Mouse (Mus musculus) MEL-GATA-1-ER (cell line): ENCODE measurements around the gene Wdr60.
A peak's percentile ranks its signal among the peaks of the same experiment; 100 is the strongest.
"Not testable (repeated sequence)": the region's sequence is repeated elsewhere in the genome, so short reads cannot be mapped to it uniquely, and the experiment has no call there.

Source experiments
- DNase-seq: peaks from one replicate; pipeline ENCODE4 v3.0.0-alpha.2; 2012; ENCODE audit warnings: low read depth; ENCODE audit errors: extremely low read depth

Wdr60 gene

DNA sequence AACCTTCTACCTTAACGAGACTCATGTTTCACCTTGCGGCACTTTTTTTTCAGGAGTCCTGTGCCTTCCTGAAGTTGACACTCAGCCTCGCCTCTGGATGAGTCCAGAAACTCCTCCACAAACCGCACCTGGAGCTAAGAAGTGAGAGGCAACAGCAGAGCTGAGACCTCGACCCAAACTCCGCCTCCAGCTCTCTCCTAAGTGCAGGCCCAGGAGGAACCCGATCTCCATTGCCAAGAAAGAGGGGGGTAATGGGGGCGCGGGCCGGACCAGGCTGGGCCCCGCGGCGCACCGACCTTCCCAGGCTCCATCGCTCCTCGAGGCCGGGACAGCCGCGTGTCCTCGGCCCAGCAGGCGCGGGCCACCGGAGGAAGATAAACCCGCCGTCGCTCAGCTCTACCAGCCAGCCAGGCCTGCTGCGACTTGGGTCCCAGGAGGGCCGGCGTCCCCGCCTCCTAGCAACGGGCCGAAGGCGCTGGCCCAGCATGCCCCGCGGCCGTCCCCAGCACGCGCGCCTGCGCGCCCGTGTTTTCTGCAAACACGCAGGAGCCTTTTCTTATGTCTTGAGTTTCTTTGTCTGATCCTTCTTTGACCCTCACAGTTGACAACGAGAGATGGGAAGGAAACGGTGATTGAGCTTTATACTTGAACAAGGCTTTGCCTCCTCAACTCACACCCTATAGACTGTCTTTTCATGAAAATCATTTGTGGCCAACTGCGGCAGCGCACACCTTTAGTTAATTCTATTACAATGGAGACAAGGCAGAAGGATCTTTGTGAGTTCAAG, at the start of gene Wdr60:
Gene Wdr60, minus strand, starts transcription at position 468 of the 787 bp plus-strand sequence.
- DNase-seq, result peak; percentile 92

DNA sequence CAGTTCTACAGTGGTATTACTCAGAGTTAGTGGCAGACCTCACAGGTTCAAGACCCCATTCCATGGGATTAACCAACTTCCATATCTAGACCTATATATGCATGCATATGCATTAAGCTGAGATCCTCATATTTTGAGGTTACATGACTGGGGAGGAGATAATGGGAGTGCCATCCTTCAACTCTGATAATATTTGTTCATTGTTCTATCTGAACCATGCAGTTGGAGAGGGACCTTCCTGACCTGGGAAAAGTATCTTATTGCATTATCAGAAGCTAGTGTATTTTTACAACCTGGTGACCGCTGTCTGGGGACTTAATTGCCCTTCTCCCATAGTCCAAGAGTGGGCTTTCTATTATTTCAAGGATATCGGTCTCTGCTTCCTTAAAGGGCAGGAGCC, 45.8 kb upstream of the Wdr60 start:
- DNase-seq, result no peak

DNA sequence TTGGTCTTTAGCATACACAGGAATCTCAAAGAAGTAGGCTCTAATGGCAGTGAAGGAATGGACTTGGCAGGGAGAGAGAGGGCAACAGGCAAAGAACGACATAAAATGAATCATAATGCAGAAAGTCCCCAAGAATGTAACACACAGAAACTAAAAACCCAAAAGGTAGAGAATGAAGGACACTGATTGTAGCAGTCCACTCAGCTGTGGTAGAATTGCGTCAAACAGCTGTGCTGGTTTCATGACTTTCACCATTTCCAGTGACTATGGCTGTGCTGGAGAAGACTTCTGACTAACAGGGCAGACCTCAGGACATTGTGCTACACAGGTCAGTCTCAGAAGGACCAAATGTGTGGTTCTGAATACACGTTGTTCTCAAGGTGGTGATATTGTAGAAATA, 45.0 kb upstream of the Wdr60 start:
- no peak for DNase-seq

DNA sequence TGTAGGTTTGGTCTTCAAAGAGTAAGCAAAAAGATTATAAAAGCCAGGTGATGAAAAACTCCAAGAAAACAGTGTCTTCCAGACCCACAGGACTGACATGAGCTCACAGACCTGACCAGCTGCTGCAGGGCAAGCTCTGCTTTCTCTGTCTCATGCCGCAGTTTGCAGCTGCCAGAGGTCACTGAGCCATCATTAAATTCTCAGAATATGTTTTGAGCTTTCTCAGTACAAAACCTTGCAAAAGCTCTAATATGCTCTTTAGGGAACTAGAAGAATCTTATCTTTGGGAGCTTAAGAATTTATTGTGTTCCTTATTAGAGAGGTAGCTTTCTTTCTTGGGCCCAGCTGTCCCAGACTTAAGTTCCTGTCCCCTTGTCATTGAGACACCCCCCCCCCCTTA, 43.2 kb upstream of the Wdr60 start:
- peak; percentile 94 for DNase-seq

DNA sequence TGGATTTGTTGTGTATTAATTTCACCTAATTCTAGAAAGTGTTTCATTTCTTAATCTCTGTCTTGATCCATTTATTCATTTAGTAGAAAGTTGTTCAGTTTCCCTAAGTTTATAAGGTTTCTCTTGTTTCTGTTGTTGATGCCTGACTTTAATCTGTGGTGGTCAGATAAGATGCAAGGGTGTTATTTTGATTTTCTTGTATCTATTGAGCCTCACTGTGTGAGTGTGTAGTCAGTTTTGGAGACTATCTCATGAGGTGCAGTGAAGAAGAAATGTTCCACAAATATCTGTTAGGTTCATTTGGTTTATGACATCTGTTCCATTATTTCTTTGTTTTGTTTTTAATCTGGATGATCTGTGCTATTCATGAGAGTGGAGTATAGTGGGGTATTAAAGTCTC, 39.4 kb upstream of the Wdr60 start:
- DNase-seq, result no peak

DNA sequence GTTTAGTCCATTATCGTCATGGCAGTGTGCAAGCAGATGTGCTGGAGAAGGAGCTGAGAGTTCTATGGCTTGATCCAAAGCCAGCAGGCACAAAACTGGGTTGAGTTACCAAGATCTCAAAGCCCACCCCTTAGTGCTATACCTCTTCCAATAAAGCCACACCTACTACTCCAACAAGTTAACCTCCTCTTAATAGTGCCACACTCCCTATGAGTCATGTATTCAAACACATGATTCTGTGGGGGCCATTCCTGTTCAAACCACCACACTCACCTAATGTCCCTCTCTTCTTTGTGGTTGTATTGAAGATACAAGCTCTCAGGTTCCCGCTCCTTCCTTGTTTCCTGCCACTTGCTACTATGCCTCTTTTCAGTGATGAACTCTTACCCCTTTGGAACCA, 37.1 kb upstream of the Wdr60 start:
- DNase-seq, result no peak

DNA sequence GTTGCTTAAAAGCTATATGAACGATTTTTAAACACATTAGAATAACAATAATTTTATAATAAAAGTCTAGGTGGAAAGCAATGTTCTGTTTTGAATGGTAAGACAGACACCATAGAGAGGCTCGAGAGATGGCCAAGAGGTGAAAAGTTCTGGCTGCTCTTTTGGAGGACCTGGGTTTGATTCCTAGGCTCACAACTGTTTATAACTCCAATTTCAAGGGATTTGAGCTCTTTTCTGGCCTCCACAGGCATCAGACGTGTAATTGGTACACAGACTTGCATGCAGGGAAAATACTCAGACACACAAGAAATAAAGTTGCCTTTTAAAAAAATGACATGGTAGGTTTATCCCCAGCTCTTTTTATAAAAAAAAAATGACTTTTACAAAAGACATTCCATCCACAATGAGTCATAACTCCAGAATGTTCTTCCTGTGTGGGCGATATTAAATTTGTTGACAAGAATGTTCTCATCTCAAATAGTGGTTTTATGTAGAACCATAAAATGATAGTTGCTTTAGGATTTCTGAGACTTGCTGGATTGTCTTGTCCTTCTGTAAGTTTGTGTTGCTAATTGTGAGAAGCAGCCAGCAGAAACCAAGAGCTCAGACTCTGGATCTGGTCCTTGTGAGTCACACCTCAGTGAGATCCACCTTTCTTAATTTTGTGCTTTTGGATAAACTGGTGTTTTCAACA, 30.9 kb upstream of the Wdr60 start:
- DNase-seq, result no peak

DNA sequence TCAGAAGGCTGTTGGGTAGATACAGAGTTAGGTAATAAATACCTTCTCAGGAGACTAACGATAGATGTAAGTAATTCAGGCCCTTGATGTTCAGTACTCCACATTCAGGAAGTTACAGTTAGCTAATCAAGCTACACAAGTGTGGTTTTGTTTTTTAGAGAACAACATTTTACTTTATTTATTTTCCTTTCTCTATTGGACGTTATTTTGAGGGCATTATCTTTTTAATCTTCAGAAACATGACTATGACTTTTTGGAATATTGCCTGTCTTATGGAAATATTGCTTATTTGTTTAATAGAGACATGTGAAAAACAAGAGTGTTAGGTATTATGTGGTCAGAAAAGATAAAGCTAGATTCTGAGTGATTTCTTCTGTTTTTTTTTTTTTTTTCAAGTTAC, 30.4 kb upstream of the Wdr60 start:
- peak; percentile 68 for DNase-seq

DNA sequence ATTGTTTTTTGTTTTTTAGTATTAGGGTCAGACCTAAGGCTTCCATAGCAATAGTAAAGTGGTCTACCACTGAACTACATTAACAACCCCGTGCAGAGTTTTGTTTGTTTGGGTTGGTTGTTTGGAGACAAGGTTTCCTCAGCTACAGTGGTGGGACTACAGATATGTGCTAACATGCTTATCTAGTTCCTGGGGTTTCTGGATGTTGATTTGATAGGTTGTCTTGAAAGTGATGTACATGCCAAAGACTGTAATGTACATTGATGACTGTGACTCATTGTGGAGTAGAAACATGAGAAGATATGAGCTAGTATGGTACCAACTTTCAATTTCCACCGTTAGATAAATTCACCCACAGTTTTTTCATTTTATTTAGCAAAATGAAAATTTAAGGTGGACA, 20.7 kb upstream of the Wdr60 start:
- DNase-seq, result peak; percentile 43

DNA sequence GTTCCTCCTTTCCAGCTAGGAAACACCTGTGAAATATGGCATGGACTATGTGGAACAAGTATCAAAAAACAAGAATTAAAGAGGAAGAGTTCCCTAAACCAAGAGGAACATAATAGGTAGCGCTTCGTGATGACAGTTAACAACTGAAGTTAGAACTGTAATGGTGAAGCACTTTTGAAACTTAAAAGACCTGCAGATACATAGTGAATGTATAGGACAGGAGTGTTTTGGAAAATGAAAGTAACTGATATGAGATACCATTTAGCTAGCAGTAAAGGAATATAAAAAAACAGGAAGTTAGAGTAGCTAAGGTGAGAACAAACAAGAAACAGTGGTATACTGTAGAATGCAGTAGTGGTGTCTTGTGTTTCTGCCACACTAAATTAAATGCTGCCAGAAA, 20.0 kb upstream of the Wdr60 start:
- DNase-seq, result peak; percentile 76

DNA sequence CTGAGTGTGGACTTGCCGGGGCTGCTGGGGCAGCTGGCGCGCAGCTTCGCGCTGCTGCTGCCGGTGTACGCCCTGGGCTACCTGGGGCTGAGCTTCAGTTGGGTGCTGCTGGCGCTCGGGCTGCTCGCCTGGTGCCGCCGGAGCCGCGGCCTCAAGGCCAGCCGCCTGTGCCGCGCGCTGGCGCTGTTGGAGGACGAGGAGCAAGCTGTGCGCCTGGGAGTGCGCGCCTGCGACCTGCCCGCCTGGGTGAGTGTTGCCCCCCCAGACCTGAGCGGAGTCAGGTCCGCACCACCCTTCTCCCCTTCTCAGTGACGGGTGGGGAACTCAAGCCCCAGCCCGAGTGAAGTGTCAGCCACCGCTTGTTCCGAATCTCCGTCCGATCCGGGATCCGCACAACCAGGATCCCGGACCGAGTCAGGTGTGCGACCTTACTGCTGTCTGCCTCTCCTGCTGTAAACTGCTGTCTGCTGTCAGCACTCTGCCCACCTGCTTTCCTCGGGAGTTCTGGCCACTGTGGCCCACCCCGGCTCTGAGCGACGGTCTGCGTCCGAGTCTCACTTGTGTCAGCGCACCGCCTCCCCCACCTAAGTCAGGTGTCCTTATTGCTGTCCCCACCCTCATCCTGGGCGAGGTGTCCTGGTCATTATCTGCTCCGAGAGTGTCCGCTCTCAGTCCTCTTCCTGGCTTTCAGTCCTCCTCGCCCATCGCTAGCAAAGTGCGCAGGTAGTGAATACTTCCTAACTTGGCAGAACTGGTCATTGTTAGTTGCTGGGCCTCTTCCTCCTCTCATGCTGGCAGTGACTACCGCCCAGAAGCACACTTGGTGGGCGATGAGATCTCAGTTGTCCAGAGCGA, 18.8 kb upstream of the Wdr60 start:
- peak; percentile 66 for DNase-seq

DNA sequence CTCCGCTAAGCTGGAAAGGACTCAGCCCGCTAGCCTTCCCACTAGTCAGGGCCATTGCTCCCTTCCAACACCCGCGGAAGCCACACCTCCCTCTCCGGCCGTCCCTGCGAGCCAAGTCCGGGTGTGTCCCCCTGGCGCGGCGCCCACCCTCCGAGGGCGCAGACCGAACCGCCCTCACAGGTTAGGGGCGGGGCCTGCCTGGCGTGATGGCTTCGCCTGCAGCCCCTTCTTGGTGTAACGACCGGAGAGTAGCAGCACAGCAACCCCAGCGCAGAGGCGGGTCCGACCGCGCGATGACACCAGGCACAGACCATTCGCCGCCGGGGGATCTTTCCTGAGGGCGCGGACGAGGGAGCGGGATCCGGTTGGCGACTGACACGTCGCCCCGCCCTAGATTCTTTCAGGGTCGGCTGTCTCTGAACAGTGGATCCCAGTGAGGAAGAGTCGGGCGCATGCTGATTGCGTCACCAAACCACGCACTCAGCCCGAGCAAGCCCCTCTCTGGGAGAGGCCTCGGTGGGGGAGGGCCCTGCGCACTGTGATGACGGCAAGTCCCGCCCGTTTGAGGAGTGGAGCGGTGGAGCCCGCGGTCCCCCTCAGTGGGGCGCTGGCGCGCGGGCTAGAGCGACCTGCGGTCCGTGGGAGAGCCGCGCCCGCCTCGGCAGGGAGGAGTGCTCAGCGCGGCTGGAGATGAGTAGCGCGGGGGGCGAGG, 18.0 kb upstream of the Wdr60 start, which contains the start of gene Esyt2:
Gene Esyt2, plus strand, starts transcription at position 544 of the 712 bp plus-strand sequence.
- peak; percentile 100 for DNase-seq

DNA sequence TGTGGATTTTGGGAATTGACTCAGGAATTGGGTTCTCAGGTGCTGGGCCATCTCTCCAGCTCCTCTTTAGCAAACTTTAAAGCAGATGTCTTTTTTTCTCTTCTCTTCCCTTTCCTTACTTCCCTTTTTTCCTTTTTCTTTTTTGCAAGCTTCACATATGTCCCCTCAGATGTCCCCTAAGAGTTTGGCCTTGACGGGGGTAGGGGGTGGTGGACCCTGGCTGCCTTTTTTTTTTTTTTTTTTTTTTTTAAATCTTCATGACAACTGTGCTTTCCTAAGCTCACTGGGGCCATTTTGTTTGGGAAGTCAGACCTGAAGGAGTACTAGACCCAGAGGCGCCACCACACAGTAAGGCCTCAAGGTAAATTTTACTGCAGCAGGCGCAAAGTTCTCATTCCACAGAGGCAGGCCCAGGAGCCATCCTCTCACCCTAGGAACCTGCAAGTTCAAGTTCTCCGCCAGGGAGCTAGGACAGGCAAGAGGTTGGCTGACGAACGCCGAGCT, 17.4 kb upstream of the Wdr60 start:
- DNase-seq, result no peak

DNA sequence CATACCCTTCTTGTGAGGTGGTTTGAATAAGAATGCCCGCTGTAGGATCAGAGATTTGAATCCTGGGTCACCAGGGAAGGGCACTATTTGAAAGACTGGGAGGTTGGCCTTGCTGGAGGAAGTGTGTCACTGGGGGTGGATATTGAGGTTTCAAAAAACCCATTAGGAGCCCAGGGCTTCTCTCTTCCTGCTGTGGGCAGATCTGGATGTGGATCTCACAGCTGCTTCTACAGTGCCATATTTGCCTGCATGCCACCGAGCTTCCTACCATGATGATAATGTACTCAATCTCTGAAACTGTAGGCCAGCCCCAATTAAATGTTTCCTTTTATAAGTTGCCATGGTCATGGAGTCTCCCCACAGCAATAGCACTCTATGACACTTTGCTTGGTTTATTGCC, 16.4 kb upstream of the Wdr60 start:
- peak; percentile 39 for DNase-seq

DNA sequence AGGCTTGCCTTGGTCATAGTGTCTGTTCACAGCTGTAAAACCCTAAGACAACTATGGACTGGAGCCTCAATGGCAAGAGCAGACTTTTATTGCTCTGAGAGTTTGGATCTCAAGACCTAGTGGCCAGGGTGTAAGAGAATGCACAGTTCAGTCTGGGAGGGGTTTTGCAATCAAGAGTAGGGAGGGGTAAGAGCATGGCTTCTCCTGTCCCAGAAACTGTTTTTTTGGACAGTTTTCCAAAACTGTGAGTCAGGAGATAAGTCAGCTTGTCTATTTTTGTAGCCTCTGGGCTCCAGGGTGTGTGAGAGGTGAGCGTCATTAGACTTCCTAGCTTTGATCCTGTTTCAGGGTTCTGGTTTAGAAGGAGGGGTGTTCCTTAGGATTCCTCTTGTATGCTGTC, 15.7 kb upstream of the Wdr60 start:
- DNase-seq, result no peak

DNA sequence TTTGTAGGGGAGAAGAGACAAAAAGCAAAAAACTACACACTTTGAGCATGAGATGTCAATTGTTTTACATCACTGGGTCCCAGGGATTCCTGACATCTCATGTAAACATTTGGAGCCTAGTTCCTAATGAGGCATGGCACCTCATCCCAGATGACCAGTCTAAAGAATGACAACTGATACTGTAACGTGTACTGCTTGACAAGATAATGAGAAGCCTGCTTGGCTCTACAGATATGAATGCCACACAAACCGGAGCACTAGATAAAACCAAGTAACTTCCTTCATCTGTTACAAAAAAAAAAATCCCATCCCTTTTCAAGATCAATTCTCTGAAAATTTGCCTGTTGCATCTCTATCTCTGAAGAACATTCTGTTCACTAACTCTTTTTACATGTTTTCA, 14.1 kb upstream of the Wdr60 start:
- DNase-seq, result peak; percentile 73

DNA sequence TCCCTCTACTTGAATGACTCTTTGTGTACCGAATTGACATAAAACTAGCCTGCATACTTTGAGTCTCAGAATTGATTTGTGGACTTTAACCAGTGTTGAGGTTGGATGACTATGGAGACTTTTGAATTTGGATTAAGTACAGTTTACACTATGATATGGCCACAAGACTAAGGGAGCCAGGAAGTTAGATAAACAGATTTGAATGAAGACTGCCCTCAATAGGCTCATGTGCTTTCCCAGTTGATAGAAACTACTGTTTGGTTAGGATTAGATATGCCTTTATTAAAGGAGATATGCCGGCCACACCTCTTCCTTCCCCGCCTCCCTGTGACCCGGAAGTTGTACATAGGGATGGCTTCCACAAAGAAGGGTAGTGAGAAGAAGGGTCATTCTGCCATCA, 12.8 kb upstream of the Wdr60 start:
- no peak for DNase-seq

DNA sequence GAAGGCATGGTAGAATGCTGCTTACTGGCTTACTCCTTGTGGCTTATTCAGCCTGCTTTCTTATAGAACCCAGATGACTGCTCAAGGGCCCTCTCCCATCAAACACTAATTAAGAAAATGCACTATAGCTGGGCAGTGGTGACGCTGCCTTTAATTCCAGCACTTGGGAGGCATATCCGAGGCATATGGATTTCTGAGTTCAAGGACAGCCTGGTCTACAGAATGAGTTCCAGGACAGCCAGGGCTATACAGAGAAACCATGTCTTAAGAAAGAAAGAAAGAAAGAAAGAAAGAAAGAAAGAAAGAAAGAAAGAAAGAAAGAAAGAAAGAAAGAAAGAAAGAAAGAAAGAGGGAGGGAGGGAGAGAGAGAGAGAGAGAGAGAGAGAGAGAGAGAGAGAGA, 12.3 kb upstream of the Wdr60 start, which contains the start of gene Gm11027:
Gene Gm11027, plus strand, starts transcription at position 301 of the 400 bp plus-strand sequence.
- not testable (repeated sequence) for DNase-seq

DNA sequence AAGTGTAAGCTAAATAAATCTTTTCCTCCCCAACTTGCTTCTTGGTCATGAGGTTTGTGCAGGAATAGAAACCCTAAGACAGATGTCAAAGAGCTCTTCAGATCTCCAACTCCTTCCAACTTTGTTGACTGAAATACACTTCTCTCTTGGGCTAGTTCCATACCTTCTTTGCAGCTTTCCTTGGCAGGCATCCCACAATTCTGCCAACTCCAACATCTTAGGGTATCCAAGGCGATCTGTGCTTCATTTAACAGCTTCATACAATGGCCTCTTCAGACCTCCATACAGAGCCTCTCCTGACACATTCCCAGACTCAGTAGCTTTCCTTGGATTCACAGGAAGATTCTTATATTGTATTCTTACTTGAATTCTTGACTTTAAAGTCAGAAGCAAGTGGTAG, 10.9 kb upstream of the Wdr60 start:
- DNase-seq, result no peak

DNA sequence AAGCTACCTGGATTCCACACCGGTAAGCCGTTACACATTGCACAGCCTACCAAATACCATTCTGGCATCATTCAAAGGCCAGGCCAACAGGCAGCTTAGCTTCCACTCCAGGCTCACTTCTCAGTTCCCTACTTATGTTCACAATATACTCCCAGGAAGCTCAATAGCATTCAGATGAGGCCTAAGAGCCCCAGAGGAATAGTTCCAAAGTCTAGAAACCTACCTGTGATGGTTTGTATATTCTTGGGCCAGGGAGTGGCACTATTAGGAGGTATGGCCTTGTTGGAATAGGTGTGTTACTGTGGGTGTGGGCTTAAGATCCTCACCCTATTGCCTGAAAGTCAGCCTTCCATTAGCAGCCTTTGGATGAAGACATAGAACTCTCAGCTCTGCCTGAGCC, 8.2 kb upstream of the Wdr60 start:
- no peak for DNase-seq

DNA sequence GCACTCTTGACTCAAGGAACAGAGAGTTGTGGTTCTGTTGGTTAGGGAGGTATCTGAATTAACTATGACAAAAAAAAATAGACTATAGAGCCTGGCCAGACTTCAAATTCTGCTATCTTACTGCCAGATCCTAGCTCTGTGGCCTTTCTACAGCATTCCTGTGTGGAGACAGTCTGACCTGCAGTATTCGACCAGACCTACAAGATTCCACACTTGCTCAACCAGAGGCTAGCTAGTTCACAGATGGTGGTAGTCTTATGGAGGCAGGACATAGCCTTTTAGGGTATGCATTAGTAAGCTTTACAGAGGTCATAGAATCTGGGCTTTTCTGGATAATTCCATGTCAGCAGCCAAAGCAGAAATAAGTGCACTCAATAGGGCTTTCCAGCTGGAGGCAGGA, 7.7 kb upstream of the Wdr60 start:
- DNase-seq, result no peak
